Mouse (Mus musculus): Measurements from ENCODE around the gene Cabp1.

The Cabp1 gene

DNA sequence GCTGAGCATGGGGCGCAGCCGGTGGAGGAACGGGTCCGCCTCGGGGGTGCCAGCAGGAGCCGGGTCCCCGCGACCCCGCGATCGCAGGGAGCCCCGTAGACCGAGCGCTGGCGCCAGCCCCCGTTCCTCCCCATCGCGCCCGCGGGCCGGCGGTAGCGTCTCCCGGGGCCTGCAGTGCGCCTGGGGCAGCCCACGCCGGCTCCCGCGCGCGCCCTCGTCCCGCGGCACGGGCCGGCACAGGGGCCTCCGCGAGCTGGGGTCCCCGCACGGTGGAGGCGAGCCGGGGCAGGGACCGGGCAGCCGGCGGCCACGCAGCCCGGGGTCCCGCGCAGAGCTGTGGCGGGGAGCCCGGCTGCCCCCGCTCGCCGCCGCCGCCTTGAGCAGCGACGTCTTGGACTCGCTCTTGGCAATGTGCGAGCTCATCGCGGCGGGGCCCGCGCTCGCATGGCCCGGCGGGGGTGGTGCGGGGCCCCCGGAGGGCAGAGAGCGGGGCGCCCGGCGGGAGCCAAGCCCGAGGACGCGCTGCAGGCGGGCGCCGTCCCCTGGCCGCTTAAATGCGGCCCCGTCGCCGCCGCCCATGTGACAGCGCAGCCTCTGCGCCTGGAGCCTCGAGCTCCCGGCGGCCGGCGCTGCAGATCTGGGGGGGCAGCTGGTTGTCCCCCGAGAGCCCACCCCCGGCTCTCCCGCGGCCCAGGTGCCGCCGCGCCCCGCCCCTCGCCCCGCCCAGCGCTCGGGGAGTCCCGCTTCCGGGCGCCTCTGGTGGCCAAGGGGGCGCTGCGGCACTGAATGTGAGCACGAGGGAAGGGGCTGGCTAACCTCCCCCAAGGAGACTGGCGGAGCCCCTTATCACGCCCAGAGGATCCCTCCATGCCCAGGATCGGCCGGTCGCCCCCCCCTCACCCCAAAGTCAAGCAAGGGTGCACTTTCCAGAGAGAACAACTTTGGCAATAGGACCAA lies at the start of gene Cabp1:
Gene Cabp1, minus strand, starts transcription at position 713 of the 957 bp plus-strand sequence.
- DNase-seq (ENCODE audit: extremely low read depth, insufficient read length, low spot score) = no peak

DNA sequence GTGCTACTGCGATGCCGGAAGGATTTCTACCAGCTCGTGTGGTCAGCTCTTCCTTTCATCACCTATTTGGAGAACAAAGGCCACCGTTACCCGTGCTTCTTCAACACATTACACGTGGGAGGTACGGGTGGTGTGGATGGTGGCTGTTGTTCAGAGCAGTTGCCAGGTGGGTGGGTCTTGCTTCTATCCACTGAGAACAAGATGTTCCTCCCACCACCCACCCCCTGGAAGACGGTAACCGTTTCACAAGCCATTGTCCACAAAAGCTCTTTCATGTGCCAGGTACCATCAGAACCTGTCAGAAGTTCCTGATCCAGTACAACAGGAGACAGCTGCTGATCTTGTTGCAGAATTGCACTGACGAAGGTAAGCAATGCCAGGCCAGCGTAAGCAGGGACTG lies 46.0 kb upstream of the Cabp1 start:
- no peak for DNase-seq (ENCODE audit: extremely low read depth, insufficient read length, low spot score)

DNA sequence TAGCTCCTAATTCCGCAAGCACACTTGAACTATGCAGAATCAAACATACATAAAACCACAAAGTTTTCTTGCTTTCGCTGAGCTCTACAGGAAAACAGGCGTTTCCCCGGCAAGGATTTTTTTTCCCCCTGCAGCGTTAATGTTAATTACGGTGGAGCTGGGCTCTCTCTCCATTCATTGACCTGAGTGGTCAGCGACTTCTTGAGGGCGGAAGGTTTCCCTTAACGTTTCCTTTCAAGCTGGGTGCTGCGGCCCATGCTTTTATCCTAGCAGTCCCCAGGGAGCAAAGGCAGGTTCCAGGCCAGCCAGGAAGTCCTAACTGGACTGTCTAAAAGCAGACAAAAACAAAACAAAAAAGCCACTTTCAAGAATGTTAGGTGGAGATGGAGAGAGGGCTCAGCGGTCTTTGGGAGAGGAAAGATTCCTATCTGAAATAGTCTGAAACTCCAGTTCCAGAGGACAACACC lies 44.6 kb upstream of the Cabp1 start:
- DNase-seq (ENCODE audit: extremely low read depth, insufficient read length, low spot score) = peak; percentile 25

DNA sequence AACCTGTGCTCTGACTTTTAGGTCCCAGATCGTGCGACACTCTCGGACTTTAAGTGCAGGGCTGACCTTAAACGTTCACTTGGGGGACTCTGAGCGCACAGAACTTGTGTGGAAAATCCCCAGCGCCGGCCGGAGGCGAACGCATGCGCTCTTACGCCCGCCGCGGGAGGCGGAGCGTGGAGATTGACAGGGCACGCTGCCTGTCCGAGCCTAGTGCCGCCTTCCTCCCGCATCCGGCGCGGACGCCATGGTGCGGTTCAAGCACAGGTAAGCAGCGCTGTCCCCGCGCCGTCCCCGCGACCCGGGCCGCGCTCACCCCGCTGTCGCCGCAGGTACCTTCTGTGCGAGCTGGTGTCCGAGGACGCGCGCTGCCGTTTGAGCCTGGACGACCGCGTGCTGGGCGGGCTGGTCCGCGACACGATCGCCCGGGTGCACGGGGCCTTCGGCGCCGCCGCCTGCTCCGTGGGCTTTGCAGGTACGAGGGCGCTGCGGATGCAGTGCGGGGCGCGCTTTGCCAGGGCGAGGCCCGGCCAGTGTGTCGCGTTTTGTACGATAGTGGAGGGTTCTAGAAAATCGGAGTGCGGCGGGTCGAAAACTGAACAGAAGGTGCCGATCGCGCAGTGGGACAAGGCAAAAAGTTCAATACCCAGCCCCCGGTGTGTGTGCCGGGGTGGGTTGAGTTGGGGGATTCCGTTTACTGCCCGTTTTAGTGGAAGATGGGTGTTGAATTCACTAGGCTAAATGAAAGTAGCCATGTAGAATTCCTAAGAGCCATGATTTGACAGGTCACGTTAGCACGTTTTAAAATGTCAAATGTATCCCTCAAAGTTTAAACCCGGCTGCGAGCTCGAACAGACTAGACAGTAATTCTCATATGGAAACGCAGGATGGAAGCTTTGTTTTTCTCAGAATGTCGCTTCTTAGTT lies 43.9 kb upstream of the Cabp1 start:
- peak; percentile 92 for DNase-seq (ENCODE audit: extremely low read depth, insufficient read length, low spot score)

DNA sequence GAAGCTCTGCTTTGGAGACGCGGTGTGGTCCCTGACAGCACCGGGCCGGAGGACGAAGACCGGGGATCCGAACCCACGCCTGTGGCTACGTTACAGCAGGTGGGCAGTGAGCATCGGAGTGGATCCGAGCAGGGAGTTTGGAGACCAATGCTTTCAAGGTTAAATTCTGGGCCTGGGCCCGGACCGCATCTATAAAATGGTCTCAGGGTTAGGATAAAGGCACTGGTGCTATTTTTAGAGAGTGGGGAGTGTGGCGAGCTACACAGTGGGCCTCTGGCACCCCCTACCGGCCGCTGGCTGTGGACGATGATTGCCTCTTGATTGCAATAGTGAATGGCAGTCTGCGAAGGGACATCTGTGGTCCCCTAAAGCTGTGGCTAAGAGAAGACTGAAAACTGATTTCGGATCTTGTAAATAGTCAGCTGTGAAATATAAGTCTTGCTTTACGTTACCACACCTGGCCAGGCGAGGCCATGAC lies 41.6 kb upstream of the Cabp1 start, which contains the start of gene Pop5:
Gene Pop5, plus strand, starts transcription at position 51 of the 478 bp plus-strand sequence.
- DNase-seq (ENCODE audit: extremely low read depth, insufficient read length, low spot score) = peak; percentile 65

DNA sequence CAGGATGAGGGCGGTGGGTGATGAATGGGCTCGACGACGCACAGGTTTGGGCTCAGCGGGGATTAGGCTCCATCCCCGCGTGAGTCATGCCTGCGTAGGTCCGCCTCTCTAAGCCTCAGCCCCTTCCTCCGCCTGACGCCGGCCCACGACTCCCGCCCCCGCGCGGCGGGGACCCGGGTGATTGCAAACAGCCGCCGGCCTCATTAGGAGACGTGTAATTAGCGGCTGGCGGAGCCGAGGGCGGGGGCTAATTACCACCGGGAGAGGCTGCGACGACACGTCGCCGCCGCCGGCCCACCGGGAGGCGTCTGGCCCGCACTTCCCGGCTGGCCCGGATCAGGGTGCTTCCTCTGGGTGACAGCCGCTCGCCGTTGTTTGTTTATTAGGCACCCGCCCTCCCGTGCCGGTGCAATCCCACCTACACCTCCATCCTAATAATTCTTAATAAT lies 41.2 kb upstream of the Cabp1 start:
- peak; percentile 64 for DNase-seq (ENCODE audit: extremely low read depth, insufficient read length, low spot score)

DNA sequence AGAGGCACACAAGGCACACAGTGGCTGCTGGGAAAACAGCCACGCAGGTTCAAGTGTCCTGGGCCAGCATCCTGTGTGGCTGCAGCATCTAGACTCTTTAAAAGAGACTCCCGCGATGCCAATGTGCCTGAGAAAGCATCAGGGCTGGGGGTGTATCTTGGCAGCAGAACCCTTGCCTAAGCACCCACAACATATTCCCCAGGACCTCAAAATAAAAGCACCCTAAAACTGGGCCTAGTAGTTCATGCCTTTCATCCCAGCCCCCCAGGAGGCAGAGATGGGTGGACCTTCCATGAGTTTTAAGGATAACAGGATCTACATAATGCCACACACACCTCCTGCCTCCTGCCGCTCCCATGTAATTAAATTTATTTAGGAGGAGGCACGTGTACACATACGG lies 40.3 kb upstream of the Cabp1 start:
- DNase-seq (ENCODE audit: extremely low read depth, insufficient read length, low spot score) = no peak

DNA sequence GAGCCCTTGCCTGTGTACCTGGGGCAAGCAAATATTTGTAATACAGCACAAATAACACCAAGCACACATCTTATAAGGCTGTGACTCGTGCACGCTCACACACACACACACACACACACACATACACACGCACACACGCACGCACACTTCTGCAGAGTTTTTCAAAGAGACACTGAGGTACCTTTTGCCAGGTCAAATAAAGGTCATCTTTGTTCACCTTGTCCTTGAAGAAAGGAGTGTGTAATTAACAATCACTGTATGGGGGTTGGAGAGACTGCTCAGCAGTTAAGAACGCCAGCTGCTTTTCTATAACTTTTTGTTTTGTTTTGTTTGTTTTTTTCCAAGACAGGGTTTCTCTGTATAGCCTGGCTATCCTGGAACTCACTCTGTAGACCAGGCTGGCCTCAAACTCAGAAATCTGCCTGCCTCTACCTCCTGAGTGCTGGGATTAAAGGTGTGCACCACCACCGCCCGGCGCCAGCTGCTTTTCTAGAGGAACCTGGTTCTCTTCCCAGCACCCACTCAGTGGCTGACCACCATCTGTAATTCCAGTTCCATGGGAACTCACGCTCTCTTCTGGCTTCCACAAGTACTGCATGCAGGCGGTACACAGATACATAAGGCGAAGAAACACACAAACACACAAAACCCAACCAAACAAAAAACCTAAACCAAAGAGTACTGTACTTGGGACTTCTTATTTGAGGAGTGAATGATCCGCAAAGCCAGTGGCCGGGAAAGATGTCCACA lies 39.0 kb upstream of the Cabp1 start:
- no peak for DNase-seq (ENCODE audit: extremely low read depth, insufficient read length, low spot score)

DNA sequence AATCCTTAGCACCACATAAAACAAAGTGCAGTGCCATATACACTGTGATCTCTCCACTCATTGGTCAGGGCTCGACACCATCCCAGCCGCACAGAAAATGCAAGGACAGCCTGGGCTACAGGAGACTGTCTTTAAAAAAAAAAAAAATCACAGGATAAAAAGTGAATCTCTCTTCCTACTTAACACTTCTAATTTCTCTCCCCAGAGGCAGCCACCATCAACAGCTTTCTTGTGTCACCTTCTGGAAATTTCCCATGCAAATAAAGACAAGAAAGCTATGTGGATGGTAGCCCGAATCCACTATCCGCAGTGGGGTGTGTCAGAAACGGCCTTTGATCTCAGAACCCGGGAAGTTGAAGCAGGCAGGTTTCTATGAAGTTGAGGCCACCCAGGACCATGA lies 38.3 kb upstream of the Cabp1 start:
- no peak for DNase-seq (ENCODE audit: extremely low read depth, insufficient read length, low spot score)

DNA sequence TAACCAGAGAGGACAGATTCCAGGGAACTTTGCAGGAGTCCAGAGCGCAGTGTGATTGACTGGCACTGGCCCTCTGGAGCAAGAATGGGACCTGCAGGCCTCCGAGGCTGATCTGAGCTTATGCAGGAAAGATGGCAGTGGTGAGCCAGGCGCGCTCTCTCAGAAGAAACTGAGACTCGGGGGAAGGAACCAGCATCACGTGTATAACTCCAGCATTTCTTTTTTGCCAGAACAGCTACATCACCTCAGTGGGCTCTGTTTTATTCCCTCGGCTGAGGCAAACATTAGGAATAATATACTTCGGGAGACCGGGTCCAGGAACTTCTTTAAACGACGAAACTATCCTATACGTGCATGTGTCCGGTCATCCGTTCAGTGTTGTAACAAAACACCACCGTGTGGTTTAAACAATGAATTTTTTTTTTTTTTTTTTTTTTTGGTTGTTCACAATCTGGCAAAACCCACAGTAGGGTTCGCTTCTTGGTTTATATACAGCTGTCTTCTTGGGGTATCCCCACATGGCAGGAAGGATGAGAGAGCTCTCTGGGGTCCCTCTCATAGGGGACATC lies 37.5 kb upstream of the Cabp1 start:
- DNase-seq (ENCODE audit: extremely low read depth, insufficient read length, low spot score) = no peak

DNA sequence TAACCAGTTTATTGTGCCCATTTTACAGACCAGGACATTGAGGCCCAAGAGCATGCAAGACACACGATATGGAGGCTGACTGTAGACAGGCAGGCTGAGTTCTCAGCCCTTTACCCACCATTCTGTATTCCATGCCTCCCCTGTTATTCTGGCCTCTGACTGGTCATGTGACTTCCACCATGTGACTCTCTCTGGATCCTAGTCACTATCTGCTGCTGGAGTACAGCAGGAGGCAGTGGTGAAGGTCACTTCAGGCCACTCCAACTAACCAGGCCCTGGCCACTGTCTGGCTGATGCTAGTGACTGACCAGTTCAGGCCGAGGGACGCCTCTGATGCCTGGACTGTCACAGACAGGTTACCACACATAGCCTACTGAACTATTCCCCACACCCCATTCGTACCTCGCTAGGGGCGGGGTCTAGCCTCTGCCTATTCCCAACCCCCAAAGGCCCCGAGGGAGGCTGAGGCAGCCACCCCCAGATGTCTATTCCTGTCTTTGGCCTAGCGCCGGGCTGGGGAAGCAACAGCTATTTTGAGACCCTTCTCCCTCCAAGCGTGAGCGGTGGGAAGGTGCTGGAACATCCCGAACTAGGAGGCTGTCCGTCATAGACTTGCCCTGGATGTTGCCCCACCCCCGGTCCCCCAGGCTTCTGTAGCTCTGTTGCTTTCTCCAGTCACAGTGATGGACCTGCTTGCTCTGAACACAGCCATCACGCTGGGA lies 36.8 kb upstream of the Cabp1 start:
- DNase-seq (ENCODE audit: extremely low read depth, insufficient read length, low spot score) = no peak

DNA sequence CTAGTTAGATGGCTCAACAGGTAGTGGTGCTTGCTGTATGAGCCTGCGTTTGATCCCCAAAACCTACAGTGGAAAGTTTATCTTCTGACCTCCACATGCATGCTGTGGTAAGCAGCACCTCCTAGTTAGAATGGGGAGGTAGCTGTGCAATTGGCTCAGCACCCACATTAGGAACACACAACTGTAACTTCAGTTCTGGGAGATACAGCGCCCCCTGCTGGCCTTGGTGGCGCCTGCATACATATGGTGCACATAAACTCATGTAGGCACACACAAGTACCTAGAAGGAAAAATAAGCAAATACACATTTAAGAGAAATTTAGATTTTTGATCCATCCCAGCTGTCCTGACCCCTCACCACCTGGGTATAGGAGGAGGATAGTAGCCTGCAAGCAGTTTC lies 28.3 kb upstream of the Cabp1 start:
- no peak for DNase-seq (ENCODE audit: extremely low read depth, insufficient read length, low spot score)

DNA sequence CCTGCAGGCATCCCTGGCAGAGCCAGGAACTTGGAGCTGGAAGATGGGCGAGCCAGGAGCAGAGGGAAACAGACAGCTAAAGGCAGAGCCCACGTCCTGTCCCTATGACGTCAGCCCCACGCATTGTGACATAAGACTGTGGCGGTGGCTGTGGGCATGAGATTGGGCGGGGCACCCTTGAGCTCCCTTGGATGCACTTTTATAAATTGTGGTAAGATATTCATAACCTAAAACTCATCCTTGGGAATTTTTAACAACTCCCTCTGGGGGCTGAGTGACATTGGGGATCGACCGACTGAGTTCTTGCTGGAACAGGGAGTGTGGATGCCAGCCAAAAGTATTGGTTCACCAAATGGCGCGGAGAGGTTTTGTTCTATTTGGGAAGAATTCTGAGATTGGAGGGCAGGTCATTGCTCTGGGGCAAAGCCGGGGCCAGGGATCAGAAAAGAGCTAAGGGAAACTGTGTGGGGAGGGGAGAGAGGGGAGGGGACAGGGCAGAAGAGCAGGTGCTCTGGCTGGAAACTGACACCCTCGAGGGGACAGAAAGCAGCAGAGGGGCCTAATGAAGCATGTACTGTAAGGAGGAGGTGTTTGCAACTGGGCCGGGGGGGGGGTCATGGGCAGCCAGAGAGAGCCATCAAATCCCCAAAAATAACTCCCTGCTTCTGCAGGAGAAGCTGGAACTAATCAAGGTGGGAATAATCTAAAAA lies 26.9 kb upstream of the Cabp1 start:
- no peak for DNase-seq (ENCODE audit: extremely low read depth, insufficient read length, low spot score)

DNA sequence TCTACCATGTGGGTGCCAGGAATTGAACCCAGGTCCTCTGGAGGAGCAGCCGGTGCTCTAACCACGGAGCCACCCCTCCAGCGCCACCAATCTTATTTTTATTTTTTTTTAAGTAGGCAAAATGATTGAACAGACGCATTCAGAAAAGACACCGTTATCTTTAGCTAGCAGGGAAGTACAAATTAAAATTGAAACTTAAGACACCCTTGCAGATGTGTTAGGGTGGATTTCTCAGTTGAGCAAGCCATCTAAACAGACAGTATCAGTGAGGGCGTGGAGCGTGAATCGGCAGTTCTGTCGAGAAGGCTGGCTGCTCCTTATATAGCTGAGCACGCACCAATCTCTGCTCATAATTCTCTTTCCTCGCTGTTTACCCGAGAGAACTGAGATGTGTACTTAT lies 23.8 kb upstream of the Cabp1 start:
- DNase-seq (ENCODE audit: extremely low read depth, insufficient read length, low spot score) = no peak

DNA sequence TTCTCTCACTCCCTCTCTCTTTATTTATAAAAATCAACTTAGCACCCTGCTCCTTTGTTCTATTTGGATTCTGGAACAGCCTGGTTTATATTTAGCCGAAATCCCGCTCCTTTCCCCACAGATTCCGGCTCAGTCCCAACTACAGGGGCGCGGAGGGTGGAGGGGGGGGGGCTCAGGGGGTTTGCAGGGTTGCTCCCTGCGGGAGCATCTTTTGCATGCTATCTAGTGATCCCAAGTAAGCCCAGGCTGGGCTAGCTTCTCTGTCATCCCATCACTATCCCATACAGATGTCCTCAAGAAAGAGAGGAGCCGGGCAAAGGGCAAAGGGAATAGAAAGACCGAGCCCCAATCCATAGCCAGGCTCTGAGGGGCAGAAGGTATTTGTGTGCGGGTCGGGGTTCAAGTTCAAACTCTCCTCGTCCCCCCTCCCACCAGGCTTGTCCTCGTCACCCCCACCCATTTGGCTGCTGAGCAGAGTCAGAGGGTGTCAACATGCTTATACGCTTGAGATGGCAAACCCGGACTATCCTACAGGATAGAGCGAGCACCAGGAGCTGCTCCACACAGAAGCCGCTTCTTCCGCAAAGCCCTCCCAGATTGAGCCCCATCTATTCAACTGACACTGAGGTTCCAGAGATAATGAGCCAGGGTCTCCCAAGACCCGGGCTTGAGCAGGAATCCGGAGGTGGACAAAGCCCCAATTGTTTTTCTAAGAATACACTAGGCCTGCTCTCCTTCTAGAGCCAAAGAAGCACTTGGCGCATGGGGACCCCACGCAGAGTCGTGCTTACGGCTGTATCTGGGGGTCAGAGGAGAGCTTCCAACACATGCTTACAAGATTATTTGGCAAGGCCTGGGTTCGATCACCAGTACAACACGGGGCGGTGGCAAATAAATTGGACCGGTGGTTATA lies 21.3 kb upstream of the Cabp1 start:
- no peak for DNase-seq (ENCODE audit: extremely low read depth, insufficient read length, low spot score)

DNA sequence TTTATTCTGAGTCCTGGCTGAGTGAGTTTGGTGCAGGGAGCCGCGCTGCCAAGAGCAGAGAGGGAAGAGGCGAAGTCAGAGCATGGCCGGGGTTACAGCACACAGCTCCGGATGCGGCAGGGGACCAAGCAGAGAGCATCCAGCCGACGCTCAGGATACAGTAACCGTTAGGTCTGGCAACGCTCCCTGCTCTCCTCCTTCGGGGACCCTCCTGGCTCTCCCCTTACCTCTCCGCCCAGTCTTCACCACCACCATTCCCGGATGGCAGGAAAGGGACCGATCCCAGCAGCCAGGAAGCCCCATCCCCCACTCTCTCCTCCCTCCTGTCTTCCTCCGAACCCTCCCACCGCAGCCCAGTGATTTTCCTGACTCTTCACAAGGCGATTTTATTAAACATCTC lies 20.7 kb upstream of the Cabp1 start:
- DNase-seq (ENCODE audit: extremely low read depth, insufficient read length, low spot score) = no peak

DNA sequence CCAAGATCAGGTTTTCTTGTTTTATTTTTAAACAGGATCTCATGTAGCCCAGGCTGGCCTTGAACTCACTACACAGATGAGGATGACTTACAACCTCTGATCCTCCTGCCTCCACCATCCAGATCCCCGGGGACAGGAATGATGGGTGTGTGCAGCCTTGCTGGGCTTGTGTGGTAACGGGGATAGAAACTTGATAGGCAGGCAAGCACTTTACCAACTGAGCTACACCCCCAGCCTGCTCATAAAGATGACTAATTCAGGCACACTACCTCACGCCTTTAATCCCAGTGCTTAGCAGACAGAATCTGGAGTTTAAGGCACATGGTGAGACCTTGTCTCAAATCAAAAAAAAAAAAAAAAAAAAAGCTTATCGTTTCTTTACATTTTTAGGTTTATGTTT lies 18.7 kb upstream of the Cabp1 start:
- DNase-seq (ENCODE audit: extremely low read depth, insufficient read length, low spot score) = no peak

DNA sequence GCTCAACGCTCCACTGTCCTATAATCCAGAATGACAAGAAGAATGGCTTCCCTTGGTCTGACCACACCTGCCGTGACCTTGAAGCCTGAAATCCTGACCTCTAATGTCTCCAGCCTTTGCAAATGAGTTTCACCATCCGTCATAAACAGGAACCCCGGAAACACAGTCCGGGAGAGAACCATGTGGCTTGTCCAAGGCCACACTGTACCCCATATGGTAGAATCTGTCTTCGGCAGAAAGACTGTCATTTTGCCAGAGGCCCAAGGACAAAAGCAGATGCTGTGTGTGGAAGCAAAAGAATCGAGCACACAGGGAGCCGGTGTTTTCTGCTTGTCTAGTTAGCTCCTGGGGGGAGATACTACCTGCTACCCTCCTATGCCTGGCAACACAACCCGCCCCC lies 18.3 kb upstream of the Cabp1 start:
- no peak for DNase-seq (ENCODE audit: extremely low read depth, insufficient read length, low spot score)

All from 3134 (cell line).